Mouse (Mus musculus) thymus, adult 18-20 months (tissue): ENCODE measurements around the gene Bms1.

Source experiments
- DNase-seq, 2 experiments: peaks; one replicate each; pipeline ENCODE4 v3.0.0; 2022; ENCODE audit warnings: mixed read lengths in 2 of 2

Gene Bms1

DNA sequence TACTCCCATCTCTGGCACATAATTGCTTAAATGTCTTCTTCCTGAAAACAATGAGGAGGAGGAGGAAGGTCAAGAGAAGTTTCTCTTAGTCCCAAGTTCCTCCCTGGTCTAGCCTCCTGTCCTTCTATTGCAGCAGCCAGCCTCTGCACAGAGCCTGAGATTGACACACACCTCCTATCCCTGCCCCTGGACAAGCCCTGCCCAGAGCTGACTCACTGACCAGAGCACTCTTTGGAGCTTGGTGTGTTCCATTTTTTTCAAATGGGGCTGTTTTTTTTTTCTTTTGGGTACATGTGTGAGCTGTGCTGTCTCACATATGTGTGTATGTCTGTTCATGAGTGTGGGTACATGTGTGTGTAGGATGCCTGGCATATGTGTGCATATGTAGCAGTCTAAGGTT lies 53.5 kb downstream of the Bms1 start:
- no peak for DNase-seq

DNA sequence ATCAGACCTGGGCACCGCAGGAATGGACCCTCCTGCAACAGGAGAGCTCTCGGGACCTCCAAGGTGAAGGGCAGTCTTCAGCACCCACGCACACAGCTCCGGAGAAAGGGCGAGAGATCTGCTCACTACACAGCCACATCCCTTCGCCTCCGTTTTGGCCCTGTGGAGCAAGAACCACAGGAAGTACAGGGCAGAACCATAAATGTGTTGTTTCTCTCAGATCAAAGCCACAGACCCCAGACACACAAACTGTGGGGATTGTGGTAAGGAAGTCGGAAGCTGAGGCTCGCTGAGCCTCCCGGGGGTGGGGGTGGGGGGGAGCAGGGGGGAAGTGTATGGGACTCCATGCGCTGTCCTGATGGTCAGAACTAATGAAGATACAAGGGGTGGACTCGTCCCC lies 68.9 kb downstream of the Bms1 start:
- DNase-seq: no peak

DNA sequence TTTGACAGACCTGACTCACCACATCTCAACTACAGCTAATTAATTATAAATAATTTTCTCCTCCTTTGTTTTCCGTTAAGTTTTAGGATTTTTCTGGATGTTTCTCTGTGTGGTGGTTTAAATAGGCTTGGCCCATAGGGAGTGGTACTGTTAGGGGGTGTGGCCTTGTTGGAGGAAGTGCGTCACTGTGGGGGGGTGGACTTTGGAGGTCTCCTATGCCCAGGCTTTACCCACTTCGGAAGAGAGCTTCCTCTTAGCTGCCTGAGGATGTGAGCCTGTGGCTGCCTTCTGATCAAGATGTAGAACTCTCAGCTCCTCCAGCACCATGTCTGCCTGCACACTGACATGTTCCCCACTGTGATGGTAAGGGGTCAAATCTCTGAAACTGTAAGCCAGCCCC lies 71.1 kb downstream of the Bms1 start:
- no peak for DNase-seq

DNA sequence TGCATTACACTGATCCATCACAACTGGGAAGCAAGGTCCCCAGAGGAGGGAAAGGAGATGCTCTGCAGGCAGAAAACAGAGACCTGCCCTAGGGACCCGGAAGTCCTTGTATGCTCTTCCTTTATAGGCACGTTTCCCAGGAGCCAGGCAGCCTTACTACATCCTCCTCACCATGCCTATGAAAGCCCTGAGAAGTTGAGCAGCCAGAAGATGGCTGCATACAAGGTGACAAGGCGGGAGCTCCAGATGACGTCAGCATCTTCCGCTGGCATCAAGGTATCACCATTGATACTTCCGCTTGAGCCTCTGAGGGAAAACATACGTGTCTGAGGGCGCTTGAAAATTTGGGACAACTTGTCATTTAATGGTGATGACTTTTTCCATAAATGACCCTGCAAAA lies 72.0 kb downstream of the Bms1 start:
- no peak for DNase-seq

DNA sequence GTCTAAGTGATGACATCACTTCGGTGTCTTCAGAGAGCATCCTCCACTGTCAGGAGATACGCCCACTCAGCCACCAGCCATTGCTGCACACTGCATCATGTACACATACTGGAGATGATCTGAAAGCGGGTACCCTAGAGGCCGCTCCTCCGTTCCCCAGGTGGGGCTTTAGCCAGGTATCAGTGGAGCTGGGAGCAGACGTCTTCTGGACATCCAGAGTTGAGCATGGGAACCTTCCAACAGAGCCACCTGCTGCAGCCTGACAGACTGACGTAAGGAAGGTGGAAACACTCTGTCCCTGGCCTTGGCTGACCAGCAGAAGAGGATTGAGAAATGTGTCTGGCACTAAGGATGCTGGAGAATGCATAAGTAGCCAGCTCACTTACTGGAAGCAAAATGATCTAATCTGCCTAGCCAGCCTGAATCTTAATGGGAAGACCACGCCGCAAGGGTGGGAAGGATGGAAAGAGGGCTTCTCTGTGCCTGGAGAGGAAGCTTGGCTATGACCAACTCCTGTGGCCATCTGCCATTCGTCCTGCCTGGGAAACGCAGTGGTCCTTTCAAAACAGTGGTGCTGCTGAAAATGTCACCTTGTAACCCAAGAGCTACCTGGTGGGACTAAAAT lies 77.3 kb downstream of the Bms1 start:
- DNase-seq: no peak

DNA sequence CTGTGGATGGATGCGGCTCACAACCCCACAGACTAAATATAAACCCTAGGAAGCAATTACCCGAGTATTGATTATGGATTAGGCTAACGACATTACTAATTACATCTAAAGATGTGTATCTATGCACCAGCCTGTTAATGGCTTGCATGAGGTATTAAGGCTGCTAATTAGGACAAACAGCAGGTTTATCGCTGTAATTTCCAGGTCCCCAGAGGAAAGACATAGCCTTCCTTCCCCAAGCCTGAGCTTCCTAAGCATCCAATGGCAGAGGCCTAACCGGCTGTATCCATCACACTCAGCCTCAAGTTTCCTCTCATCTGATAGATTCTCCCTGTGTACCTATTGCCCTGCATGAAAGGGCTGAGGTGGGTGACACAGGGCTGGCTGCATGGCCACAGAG lies 81.6 kb downstream of the Bms1 start:
- no peak for DNase-seq

DNA sequence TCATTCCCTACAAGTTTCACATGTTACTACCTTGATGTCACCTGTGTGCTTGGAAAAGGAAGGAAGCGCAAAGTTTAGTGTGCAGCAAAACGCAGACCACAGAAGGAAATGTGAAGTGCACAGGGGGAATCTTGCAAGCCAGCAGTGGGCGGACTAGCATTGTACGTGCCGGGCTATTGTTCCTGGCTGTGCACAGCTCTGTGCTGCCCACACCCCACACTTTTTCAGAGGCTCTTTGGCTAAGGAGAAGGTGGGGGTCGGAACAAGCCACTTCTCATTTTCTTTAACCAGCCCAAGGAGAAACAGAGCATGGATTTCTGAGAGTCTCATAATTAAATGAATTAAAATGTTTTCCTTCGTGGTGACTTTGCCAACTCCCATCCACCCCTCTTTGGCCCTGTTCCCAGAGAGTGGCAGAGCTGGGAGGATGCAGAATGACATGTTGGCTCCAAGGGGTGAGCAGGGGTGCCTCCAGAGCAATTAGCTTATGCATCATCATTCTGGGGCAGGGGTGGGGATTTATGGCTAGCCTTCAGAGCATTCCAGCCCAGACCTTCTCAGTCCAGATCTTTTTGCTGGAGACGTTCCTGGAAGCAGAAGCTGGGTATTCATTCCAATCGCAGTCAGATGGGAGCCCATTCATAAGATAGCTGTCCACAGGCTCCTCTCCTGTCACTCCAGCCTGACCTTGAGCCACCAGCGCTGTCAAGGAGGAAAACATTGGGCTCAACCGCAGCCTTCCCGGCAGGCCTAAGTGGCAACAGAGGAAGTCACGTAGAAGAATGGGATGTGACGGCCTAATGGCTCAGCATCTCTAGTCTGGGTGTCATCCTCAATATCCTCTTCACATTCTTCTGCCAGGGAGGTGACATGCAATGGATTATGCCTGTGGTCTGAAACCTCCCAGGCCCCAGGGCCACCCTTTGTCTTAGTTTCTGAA lies 82.5 kb downstream of the Bms1 start:
- no peak for DNase-seq

DNA sequence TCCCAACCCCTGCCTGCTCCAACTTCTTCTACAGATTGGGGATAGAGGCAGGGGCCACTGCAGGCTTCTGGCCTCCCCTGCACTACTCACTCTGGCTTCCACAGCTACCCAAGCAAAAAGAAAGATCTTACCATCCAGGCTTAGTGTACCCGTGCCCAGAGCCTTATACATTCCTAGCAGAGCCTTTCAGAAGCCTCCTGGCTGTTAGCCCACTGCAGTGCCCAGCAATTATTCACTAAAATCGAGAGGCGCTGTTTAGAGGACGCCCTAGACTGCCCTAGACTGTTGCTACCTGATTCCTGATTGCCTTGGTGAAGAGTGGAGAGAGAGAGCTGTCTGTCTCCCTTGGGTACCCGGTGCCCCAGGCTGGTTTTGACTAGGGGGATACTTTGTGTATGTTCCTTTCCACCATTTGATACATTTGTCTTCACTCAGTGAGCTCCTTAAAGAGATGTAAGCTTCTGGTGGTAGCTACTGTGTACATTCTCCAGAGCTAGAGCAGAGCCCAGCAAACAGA lies 83.3 kb downstream of the Bms1 start:
- DNase-seq: no peak

DNA sequence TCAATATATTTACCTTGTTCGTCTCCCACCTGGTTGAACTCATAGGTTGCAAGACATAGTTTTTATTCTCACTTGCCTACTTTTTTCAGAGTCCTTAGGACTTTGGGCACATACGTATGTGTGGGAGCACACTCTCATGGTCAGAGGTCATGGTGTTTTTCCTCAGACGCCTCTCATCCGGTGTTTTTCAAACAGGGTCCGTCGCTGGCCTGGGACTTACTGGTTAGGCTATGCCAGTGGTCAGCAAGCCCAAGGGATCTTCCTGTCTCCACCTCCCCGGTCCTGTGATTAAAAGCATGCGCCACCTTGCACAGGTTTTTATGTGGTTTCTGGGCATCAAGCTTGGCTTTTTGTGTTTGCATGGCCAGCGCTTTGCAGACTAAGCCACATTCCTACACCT lies 85.4 kb downstream of the Bms1 start:
- no peak for DNase-seq
